Mouse (Mus musculus): Measurements from ENCODE around the gene Klhl36. TPM values are rescaled to one million over a fixed set of nuclear protein-coding genes. Genes with fewer than 3 reads are reported as not detected.

Gene Klhl36
- total RNA-seq, 2 experiments from 2014 or later = 2.5 to 6.7 TPM

DNA sequence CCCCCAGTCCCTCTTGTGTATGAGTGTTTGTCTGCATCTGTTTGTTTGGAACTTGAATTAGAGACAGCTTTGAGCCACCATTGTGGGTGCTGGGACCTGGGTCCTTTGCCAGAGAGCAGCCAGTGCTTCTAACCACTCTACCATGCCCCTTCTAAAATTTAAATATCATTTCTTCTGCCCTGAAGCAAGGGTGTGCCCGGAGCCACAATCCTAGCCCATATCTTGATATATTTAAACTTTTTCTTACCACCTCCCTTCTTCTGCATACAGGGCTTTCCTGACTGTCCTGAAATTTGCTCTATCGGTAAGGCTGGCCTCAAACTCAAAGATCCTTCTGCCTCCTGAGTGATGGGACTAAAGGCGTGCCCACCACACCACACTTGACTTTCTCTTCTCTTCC is 55.3 kb downstream of the Klhl36 start:
- ATAC-seq (replicated peaks; ENCODE audit: poor library complexity, severe bottlenecking) = no peak

DNA sequence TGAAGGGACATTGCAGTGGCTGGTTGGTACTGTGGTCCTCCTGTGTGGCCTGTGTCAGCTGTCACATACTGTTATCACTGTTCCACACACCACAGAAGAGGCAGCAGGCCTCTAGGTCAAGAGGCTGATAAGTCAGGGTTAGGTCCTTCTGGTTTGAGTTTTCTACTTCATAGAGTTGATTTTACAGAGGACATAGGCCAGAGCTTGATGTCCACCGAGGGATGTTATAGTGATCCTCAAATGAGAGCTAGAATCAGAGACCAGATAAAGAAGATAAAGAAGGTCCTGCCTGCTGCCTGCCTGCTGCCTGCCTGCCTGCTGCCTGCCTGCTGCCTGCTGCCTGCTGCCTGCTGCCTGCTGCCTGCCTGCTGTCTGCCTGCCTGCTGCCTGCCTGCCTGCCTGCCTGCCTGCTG is 56.1 kb downstream of the Klhl36 start:
- ATAC-seq (replicated peaks; ENCODE audit: poor library complexity, severe bottlenecking) = no peak

DNA sequence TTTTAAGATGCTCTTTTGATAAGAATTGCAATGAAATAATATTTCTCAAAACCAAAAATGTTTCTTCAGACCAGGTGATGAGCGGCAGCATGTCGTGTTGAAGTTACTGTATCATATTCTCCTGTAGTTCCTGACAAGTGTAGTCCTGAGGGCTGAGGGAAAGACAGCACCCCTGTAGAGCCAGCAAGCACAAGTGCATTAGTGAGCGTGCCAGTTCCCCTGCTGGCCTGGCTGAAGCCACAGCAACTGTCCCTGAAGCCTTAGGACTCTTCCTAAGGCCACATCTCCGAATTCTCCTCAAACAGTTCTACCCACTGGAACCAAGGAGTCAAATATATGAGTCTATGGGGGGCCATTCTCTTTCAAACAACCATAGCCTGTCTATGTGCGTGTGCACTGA is 61.2 kb downstream of the Klhl36 start:
- ATAC-seq (replicated peaks; ENCODE audit: poor library complexity, severe bottlenecking) = no peak

DNA sequence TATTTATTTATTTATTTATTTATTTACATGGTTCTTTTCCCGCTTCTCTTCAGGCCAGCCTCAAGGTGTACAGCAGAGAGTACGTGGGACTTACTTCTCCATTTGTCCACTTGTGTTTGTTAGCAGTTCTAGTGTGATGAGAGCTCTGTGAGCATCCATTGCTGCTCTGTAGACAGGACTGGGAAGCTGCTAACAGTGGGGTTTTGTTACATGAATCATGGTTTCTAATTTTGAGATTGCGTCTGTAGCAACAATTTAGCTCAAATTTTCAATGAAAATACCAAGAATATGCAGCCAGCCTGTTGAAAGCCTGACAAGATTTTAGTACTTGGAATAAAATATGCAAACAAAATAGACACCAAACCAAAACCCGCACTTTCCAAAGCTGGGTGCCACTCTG is 63.4 kb downstream of the Klhl36 start:
- ATAC-seq (replicated peaks; ENCODE audit: poor library complexity, severe bottlenecking) = no peak

DNA sequence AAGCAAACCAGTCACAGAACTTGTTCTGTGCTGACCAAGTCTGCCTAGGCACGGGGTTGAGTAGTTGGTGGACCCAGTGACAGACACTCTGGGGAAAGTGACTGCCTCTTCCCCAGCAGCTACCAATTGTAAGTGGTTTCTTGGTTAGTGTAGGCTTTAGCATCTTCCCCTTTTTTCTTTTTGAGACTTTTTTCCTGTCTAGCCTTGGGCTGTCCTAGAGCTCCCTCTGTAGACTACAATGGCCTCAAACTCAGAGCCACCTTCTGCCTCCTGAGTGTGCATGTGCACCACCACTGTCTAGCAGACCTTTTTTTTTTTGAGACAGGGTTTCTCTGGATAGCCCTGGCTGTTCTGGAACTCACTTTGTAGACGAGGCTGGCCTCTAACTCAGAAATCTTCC is 64.4 kb downstream of the Klhl36 start:
- ATAC-seq (replicated peaks; ENCODE audit: poor library complexity, severe bottlenecking) = peak; percentile 82

Other genes with a start within 250 kb of the Klhl36 start
- not detected in 2 replicates for gene Adad2, start 249.5 kb upstream of the Klhl36 start, total RNA-seq (2014; fragmentation: Nextera tagmentation)
- not detected in 2 replicates for gene Adad2, start 249.5 kb upstream of the Klhl36 start, total RNA-seq (2017)
- gene Kcng4, start 226.6 kb upstream of the Klhl36 start, total RNA-seq (2014; fragmentation: Nextera tagmentation) = not detected in 2 replicates
- gene Kcng4, start 226.6 kb upstream of the Klhl36 start, total RNA-seq (2017) = not detected in 2 replicates
- not detected in 2 replicates for gene Wfdc1, start 195.9 kb upstream of the Klhl36 start, total RNA-seq (2014; fragmentation: Nextera tagmentation)
- gene Wfdc1, start 195.9 kb upstream of the Klhl36 start, total RNA-seq (2017) = not detected in 2 replicates
- gene Atp2c2, start 162.3 kb upstream of the Klhl36 start, total RNA-seq (2014; fragmentation: Nextera tagmentation) = not detected in 2 replicates
- gene Atp2c2, start 162.3 kb upstream of the Klhl36 start, total RNA-seq (2017) = not detected in 2 replicates
- gene Tldc1, start 83.8 kb upstream of the Klhl36 start, total RNA-seq (2014; fragmentation: Nextera tagmentation) = 7.5 and 11.2 TPM in 2 replicates
- gene Tldc1, start 83.8 kb upstream of the Klhl36 start, total RNA-seq (2017) = 2.2 and 3.9 TPM in 2 replicates
- 136 and 152 TPM in 2 replicates for gene Cotl1, start 21.7 kb upstream of the Klhl36 start, total RNA-seq (2014; fragmentation: Nextera tagmentation)
- gene Cotl1, start 21.7 kb upstream of the Klhl36 start, total RNA-seq (2017) = 127 and 150 TPM in 2 replicates
- gene Usp10, start 48.1 kb downstream of the Klhl36 start, total RNA-seq (2014; fragmentation: Nextera tagmentation) = 91.5 and 110 TPM in 2 replicates
- gene Usp10, start 48.1 kb downstream of the Klhl36 start, total RNA-seq (2017) = 56.4 and 69.3 TPM in 2 replicates
- gene Gm20388, start 48.6 kb downstream of the Klhl36 start, total RNA-seq (2014; fragmentation: Nextera tagmentation) = 7.1 and 23.8 TPM in 2 replicates
- gene Gm20388, start 48.6 kb downstream of the Klhl36 start, total RNA-seq (2017) = 18.5 and 25.8 TPM in 2 replicates
- not detected in 2 replicates for gene Crispld2, start 130.2 kb downstream of the Klhl36 start, total RNA-seq (2014; fragmentation: Nextera tagmentation)
- 0.73 and 1.7 TPM in 2 replicates for gene Crispld2, start 130.2 kb downstream of the Klhl36 start, total RNA-seq (2017)
- gene Zdhhc7, start 239.2 kb downstream of the Klhl36 start, total RNA-seq (2014; fragmentation: Nextera tagmentation) = 19.5 and 24.3 TPM in 2 replicates
- gene Zdhhc7, start 239.2 kb downstream of the Klhl36 start, total RNA-seq (2017) = 14.5 and 21.1 TPM in 2 replicates

Measured in granulocyte monocyte progenitor cell, adult 5-6 weeks (primary cell).